Mouse (Mus musculus) bone marrow macrophage, adult 2 months (primary cell): ENCODE results near the gene Numb.

ENCODE experiments used
- CTCF ChIP-seq: IDR thresholded peaks from 2 replicates; pipeline ENCODE4 v1.5.1; 2012; ENCODE audit warnings: low read depth, mild to moderate bottlenecking, low read length, moderate library complexity
- POLR2A ChIP-seq: IDR thresholded peaks from 2 replicates; pipeline ENCODE4 v1.6.1; 2012; ENCODE audit warnings: mild to moderate bottlenecking, low read depth, low read length, borderline replicate concordance

- TF ChIP-seq CTCF (no peak), POLR2A (no peak)
Observed at GRCm38 (mm10) chr12:83848595-83849231, 73.0 kb downstream of the Numb start.
